Mouse (Mus musculus) MEL (cell line): Measurements from ENCODE around the gene Tnip3. TPM values are rescaled to one million over a fixed set of nuclear protein-coding genes. Genes with fewer than 3 reads are reported as not detected.

ENCODE experiments used
- DNase-seq: peaks from one replicate; pipeline ENCODE4 v3.0.0; 2011; ENCODE audit warnings: low read depth, low spot score
- H3K27ac ChIP-seq: 2 replicates; pipeline ENCODE4 v1.5.1; 2012; ENCODE audit warnings: low read depth, mild to moderate bottlenecking, control low read depth, low read length, moderate library complexity; ENCODE audit not compliant: control insufficient read depth
- H3K27me3 ChIP-seq, 2 experiments: fragments of 150-350 bp in 1 of 2; sonication (generic) in 1 of 2; 2 replicates each; pipeline ENCODE4 v1.6.1; 2012; ENCODE audit warnings: low read length in 2 of 2, mild to moderate bottlenecking in 2 of 2, improper control_type of control experiment in 1 of 2, moderate library complexity in 1 of 2; ENCODE audit not compliant: insufficient read depth in 2 of 2, control insufficient read depth in 1 of 2
- H3K36me3 ChIP-seq, 2 experiments: 2 replicates each; pipeline ENCODE4 v1.6.1; 2012 to 2014; ENCODE audit warnings: low read length in 2 of 2, improper control_type of control experiment in 1 of 2, inconsistent platforms in 1 of 2, mild to moderate bottlenecking in 1 of 2; ENCODE audit not compliant: insufficient read depth in 2 of 2, control insufficient read depth in 1 of 2
- H3K4me1 ChIP-seq, 2 experiments: fragments of 150-350 bp in 1 of 2; sonication (generic) in 1 of 2; 2 replicates each; pipeline ENCODE4 v1.6.1; 2012; ENCODE audit warnings: low read length in 2 of 2, improper control_type of control experiment in 1 of 2, mild to moderate bottlenecking in 1 of 2; ENCODE audit not compliant: insufficient read depth in 2 of 2, control insufficient read depth in 1 of 2
- H3K4me3 ChIP-seq, 2 experiments: fragments of 150-350 bp in 1 of 2; sonication (generic) in 1 of 2; 2 replicates each; pipeline ENCODE4 v1.5.1; 2012; ENCODE audit warnings: low read depth in 2 of 2, low read length in 2 of 2, mild to moderate bottlenecking in 2 of 2, moderate library complexity in 2 of 2, control low read depth in 1 of 2, improper control_type of control experiment in 1 of 2; ENCODE audit not compliant: control insufficient read depth in 1 of 2, insufficient read depth in 1 of 2
- H3K79me2 ChIP-seq: 2 replicates; pipeline ENCODE4 v1.6.1; 2012; ENCODE audit warnings: mild to moderate bottlenecking, low read length, moderate library complexity; ENCODE audit not compliant: control insufficient read depth, poor library complexity, insufficient read depth
- H3K9ac ChIP-seq: 2 replicates; pipeline ENCODE4 v1.6.1; 2012; ENCODE audit warnings: low read depth, mild to moderate bottlenecking, control low read depth, low read length, moderate library complexity; ENCODE audit not compliant: control insufficient read depth, poor library complexity, severe bottlenecking
- H3K9me3 ChIP-seq: fragments of 150-350 bp; sonication (generic); replicated peaks from 2 replicates; pipeline ENCODE4 v1.6.1; 2012; ENCODE audit warnings: mild to moderate bottlenecking, low read length, improper control_type of control experiment, moderate library complexity; ENCODE audit not compliant: insufficient read depth
- BHLHE40 ChIP-seq: IDR thresholded peaks from 2 replicates; pipeline ENCODE4 v1.6.1; 2012; ENCODE audit warnings: low read depth, mild to moderate bottlenecking, inconsistent platforms, low read length, improper control_type of control experiment, borderline replicate concordance
- CHD1 ChIP-seq: IDR thresholded peaks from 2 replicates; pipeline ENCODE4 v1.6.1; 2012; ENCODE audit warnings: low read depth, mild to moderate bottlenecking, inconsistent platforms, low read length, improper control_type of control experiment
- CHD2 ChIP-seq: IDR thresholded peaks from 2 replicates; pipeline ENCODE4 v1.6.1; 2011; ENCODE audit warnings: low read length, improper control_type of control experiment
- E2F4 ChIP-seq: IDR thresholded peaks from 2 replicates; pipeline ENCODE4 v1.6.1; 2011; ENCODE audit warnings: low read depth, low read length, improper control_type of control experiment, borderline replicate concordance
- ELF1 ChIP-seq: IDR thresholded peaks from 2 replicates; pipeline ENCODE4 v1.6.1; 2014; ENCODE audit warnings: low read depth, mild to moderate bottlenecking, inconsistent platforms, low read length, improper control_type of control experiment, moderate library complexity
- EP300 ChIP-seq, 2 experiments: IDR thresholded peaks; 2 replicates each; pipeline ENCODE4 v1.6.1; 2011; ENCODE audit warnings: improper control_type of control experiment in 2 of 2, low read length in 2 of 2, low read depth in 1 of 2, mild to moderate bottlenecking in 1 of 2
- ETS1 ChIP-seq: IDR thresholded peaks from 2 replicates; pipeline ENCODE4 v1.6.1; 2012; ENCODE audit warnings: low read depth, mild to moderate bottlenecking, inconsistent platforms, low read length, improper control_type of control experiment, moderate library complexity
- GABPA ChIP-seq: IDR thresholded peaks from 2 replicates; pipeline ENCODE4 v1.6.1; 2012; ENCODE audit warnings: low read depth, mild to moderate bottlenecking, inconsistent platforms, low read length, improper control_type of control experiment, moderate library complexity
- GATA1 ChIP-seq: IDR thresholded peaks from 2 replicates; pipeline ENCODE4 v1.6.1; 2011; ENCODE audit warnings: low read depth, low read length, improper control_type of control experiment
- HCFC1 ChIP-seq: IDR thresholded peaks from 2 replicates; pipeline ENCODE4 v1.6.1; 2012; ENCODE audit warnings: low read depth, mild to moderate bottlenecking, inconsistent platforms, low read length, improper control_type of control experiment, moderate library complexity
- JUND ChIP-seq: IDR thresholded peaks from 2 replicates; pipeline ENCODE4 v1.6.1; 2011; ENCODE audit warnings: low read depth, mild to moderate bottlenecking, improper control_type of control experiment, low read length
- KAT2A ChIP-seq: conservative IDR thresholded peaks from 2 replicates; pipeline ENCODE4 v1.6.1; 2012; ENCODE audit warnings: low read depth, low read length, improper control_type of control experiment, inconsistent platforms
- MAFK ChIP-seq: IDR thresholded peaks from 2 replicates; pipeline ENCODE4 v1.6.1; 2011; ENCODE audit warnings: low read depth, mild to moderate bottlenecking, low read length, improper control_type of control experiment, borderline replicate concordance
- MAX ChIP-seq: IDR thresholded peaks from 2 replicates; pipeline ENCODE4 v1.6.1; 2011; ENCODE audit warnings: low read length, improper control_type of control experiment
- MAZ ChIP-seq: IDR thresholded peaks from 2 replicates; pipeline ENCODE4 v1.6.1; 2012; ENCODE audit warnings: low read depth, mild to moderate bottlenecking, inconsistent platforms, low read length, improper control_type of control experiment
- MEF2A ChIP-seq: IDR thresholded peaks from 2 replicates; pipeline ENCODE4 v1.6.1; 2014; ENCODE audit warnings: low read depth, mild to moderate bottlenecking, inconsistent platforms, low read length, improper control_type of control experiment; ENCODE audit not compliant: poor library complexity, insufficient replicate concordance, severe bottlenecking; ENCODE audit errors: extremely low read depth
- MXI1 ChIP-seq: IDR thresholded peaks from 2 replicates; pipeline ENCODE4 v1.6.1; 2011; ENCODE audit warnings: mild to moderate bottlenecking, low read depth, low read length, improper control_type of control experiment
- MYC ChIP-seq: IDR thresholded peaks from 2 replicates; pipeline ENCODE4 v1.6.1; 2011; ENCODE audit warnings: low read depth, mild to moderate bottlenecking, low read length, improper control_type of control experiment, moderate library complexity
- NELFE ChIP-seq: IDR thresholded peaks from 2 replicates; pipeline ENCODE4 v1.6.1; 2011; ENCODE audit warnings: low read depth, low read length, improper control_type of control experiment
- NRF1 ChIP-seq: IDR thresholded peaks from 2 replicates; pipeline ENCODE4 v1.6.1; 2014; ENCODE audit warnings: low read depth, mild to moderate bottlenecking, inconsistent platforms, low read length, improper control_type of control experiment, moderate library complexity; ENCODE audit not compliant: poor library complexity, insufficient read depth, severe bottlenecking
- POLR2A ChIP-seq, 2 experiments: IDR thresholded peaks; 2 replicates each; pipeline ENCODE4 v1.6.1; 2011 to 2012; ENCODE audit warnings: low read length in 2 of 2, mild to moderate bottlenecking in 2 of 2, control low read depth in 1 of 2, improper control_type of control experiment in 1 of 2, low read depth in 1 of 2, moderate library complexity in 1 of 2; ENCODE audit not compliant: control insufficient read depth in 1 of 2, insufficient read depth in 1 of 2, poor library complexity in 1 of 2
- RAD21 ChIP-seq: IDR thresholded peaks from 2 replicates; pipeline ENCODE4 v1.6.1; 2011; ENCODE audit warnings: mild to moderate bottlenecking, low read depth, low read length, improper control_type of control experiment
- SIN3A ChIP-seq: IDR thresholded peaks from 2 replicates; pipeline ENCODE4 v1.6.1; 2012; ENCODE audit warnings: low read length, improper control_type of control experiment, inconsistent platforms
- SMC3 ChIP-seq: IDR thresholded peaks from 2 replicates; pipeline ENCODE4 v1.6.1; 2011; ENCODE audit warnings: low read depth, low read length, improper control_type of control experiment
- TAL1 ChIP-seq: IDR thresholded peaks from 2 replicates; pipeline ENCODE4 v1.6.1; 2012; ENCODE audit warnings: mild to moderate bottlenecking, inconsistent platforms, low read length, moderate library complexity, mixed read lengths
- TBP ChIP-seq: IDR thresholded peaks from 2 replicates; pipeline ENCODE4 v1.8.0; 2011; ENCODE audit warnings: low read depth, low read length, improper control_type of control experiment
- TCF12 ChIP-seq: IDR thresholded peaks from 2 replicates; pipeline ENCODE4 v1.6.1; 2014; ENCODE audit warnings: low read depth, mild to moderate bottlenecking, inconsistent platforms, low read length, improper control_type of control experiment, moderate library complexity
- UBTF ChIP-seq: IDR thresholded peaks from 2 replicates; pipeline ENCODE4 v1.6.1; 2012; ENCODE audit warnings: low read depth, mild to moderate bottlenecking, inconsistent platforms, low read length, improper control_type of control experiment, moderate library complexity, borderline replicate concordance; ENCODE audit not compliant: insufficient read depth
- USF2 ChIP-seq, 2 experiments: IDR thresholded peaks; 2 replicates each; pipeline ENCODE4 v1.6.1; 2011 to 2012; ENCODE audit warnings: improper control_type of control experiment in 2 of 2, low read length in 2 of 2, borderline replicate concordance in 1 of 2, inconsistent platforms in 1 of 2, low read depth in 1 of 2, mild to moderate bottlenecking in 1 of 2; ENCODE audit not compliant: insufficient read depth in 1 of 2
- ZKSCAN1 ChIP-seq: IDR thresholded peaks from 2 replicates; pipeline ENCODE4 v1.6.1; 2012; ENCODE audit warnings: low read depth, mild to moderate bottlenecking, inconsistent platforms, low read length, improper control_type of control experiment, moderate library complexity
- ZMIZ1 ChIP-seq: IDR thresholded peaks from 2 replicates; pipeline ENCODE4 v1.6.1; 2012; ENCODE audit warnings: low read depth, mild to moderate bottlenecking, inconsistent platforms, low read length, improper control_type of control experiment, moderate library complexity
- ZNF384 ChIP-seq: IDR thresholded peaks from 2 replicates; pipeline ENCODE4 v1.6.1; 2012; ENCODE audit warnings: low read depth, mild to moderate bottlenecking, inconsistent platforms, low read length, improper control_type of control experiment
- polyA plus RNA-seq, 2 experiments: library from polyadenylated mRNA; stranded (reverse) in 1 of 2; unstranded in 1 of 2; fragments of >175 nt in 1 of 2; fragments of >200 nt in 1 of 2; gene quantifications; 2 replicates each; pipeline versions ENCODE4 v1.2.1 to v1.2.4; 2012; ENCODE audit warnings: low replicate concordance in 2 of 2, low read depth in 1 of 2; ENCODE audit not compliant: insufficient read length in 2 of 2, insufficient read depth in 1 of 2, missing spikeins in 1 of 2
- total RNA-seq: library from RNA; depleted of rRNA; stranded (reverse); fragments of 300-350 nt; gene quantifications from 2 replicates; pipeline ENCODE4 v1.2.3, GENCODE M21; 2012

Tnip3 gene
- total and polyA plus RNA-seq, 3 experiments, result 0.99 TPM; not detected in 2

DNA sequence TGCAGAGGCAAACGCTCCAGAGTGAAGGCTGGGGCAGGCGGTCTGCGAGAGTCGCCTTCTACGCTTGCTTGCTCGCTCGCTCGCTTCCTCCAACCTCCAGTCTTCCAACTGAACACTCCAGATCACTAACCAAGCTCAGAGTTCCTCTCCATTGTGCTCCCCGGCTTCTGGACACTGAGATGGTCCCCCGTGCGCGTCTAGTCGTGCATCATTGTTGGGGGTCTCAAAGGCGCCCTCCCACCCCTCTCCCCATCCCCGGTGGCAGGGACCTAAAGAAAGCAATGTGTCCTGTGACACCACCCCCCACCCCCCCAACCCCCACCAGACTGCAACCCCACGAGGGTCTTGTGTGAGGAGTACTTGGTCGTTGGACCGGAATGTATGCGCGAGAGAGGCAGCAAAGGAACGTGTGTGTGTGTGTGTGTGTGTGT, 145.9 kb downstream of the Tnip3 start:
- no peaks in the 10 kb centered on the region for H3K9me3 ChIP-seq
- H3K9ac ChIP-seq, result no peak overlapping the region
- peaks cover 0 to 2% of the 10 kb centered on the region in 2 experiments; a peak in 2 of 4 replicates for H3K27me3 ChIP-seq
- H3K79me2 ChIP-seq, result no peaks in the 10 kb centered on the region
- TF ChIP-seq UBTF (no peak), SIN3A (no peak), ZKSCAN1 (no peak), EP300 (IDR thresholded peaks at IDR 0.05; ENCODE audit: low read depth in 1 of 2, low read length in 2 of 2) (no peak), MEF2A (no peak), USF2 (IDR thresholded peaks at IDR 0.05; ENCODE audit: borderline replicate concordance in 1 of 2, insufficient read depth in 1 of 2, low read depth in 1 of 2, low read length in 2 of 2) (no peak), ZMIZ1 (no peak), POLR2A (IDR thresholded peaks at IDR 0.05; ENCODE audit: control insufficient read depth in 1 of 2, insufficient read depth in 1 of 2, low read depth in 1 of 2, low read length in 2 of 2, poor library complexity in 1 of 2) (no peak), SMC3 (no peak), ELF1 (no peak), ETS1 (no peak), GABPA (no peak), TAL1 (no peak), BHLHE40 (no peak), CHD1 (no peak), RAD21 (no peak), GATA1 (no peak), NRF1 (no peak), MAFK (no peak), ZNF384 (no peak)
- H3K4me3 ChIP-seq, result no peak overlapping the region
- H3K36me3 ChIP-seq, result no peaks in the 10 kb centered on the region
- no peak overlapping the region for H3K27ac ChIP-seq
- H3K4me1 ChIP-seq, result no peaks in the 10 kb centered on the region
- DNase-seq, result no peak

DNA sequence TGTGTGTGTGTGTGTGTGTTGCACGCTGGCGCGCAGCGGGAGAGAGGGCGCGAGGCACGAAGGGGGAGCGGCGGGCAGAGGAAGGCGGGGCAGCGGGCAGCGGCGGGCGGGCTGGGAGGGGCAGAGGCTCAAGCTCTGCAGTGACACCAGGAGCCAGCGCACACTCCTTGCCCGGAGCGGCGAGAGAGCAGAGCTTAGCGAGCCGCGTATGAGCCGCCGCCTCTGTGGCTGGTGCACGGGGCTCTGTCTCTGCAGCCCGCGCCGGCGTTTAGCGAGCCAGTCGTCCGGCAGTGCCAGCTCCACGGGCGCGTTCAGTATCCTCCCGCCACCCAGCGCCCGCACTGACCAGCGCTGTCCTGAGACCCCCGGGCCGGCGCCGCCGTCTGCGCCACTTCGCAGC, 146.3 kb downstream of the Tnip3 start, which contains the start of gene Ndnf:
Gene Ndnf, plus strand, starts transcription at position 140 of the 400 bp plus-strand sequence.
- H3K79me2 ChIP-seq, result no peaks in the 10 kb centered on the region
- no peaks in the 10 kb centered on the region for H3K4me1 ChIP-seq
- H3K36me3 ChIP-seq, result no peaks in the 10 kb centered on the region
- H3K9ac ChIP-seq, result no peak within 1 kb of the TSS
- H3K27ac ChIP-seq, result no peak within 1 kb of the TSS
- no peak within 1 kb of the TSS for H3K4me3 ChIP-seq
- H3K27me3 ChIP-seq, result no peaks in the 10 kb centered on the region; a peak in 2 of 4 replicates
- TF ChIP-seq USF2 (IDR thresholded peaks at IDR 0.05; ENCODE audit: borderline replicate concordance in 1 of 2, insufficient read depth in 1 of 2, low read depth in 1 of 2, low read length in 2 of 2), result no peak
- TF ChIP-seq MAX, result no peak
- no peak for TF ChIP-seq ZNF384
- no peak for TF ChIP-seq MAFK
- TF ChIP-seq MXI1, result no peak
- TF ChIP-seq MAZ, result no peak
- no peak for TF ChIP-seq MYC
- no peak for TF ChIP-seq NELFE
- no peak for TF ChIP-seq E2F4
- TF ChIP-seq POLR2A (IDR thresholded peaks at IDR 0.05; ENCODE audit: control insufficient read depth in 1 of 2, insufficient read depth in 1 of 2, low read depth in 1 of 2, low read length in 2 of 2, poor library complexity in 1 of 2), result no peak
- TF ChIP-seq CHD2, result no peak
- no peak for TF ChIP-seq KAT2A
- TF ChIP-seq JUND, result no peak
- no peak for TF ChIP-seq UBTF
- TF ChIP-seq TBP, result no peak
- TF ChIP-seq SIN3A, result no peak
- no peak for TF ChIP-seq RAD21
- no peak for TF ChIP-seq TCF12
- TF ChIP-seq HCFC1, result no peak
- no peak for TF ChIP-seq BHLHE40
- no peak for DNase-seq
- no peaks in the 10 kb centered on the region for H3K9me3 ChIP-seq
